Mouse (Mus musculus) adrenal gland, postnatal 10 days (tissue): Measurements from ENCODE around the gene Sytl2. TPM values are rescaled to one million over a fixed set of nuclear protein-coding genes. Genes with fewer than 3 reads are reported as not detected.

Experiments used
- total RNA-seq, 2 experiments: library from RNA; stranded (reverse); gene quantifications; 2 replicates each; pipeline ENCODE4 v1.2.3; 2021

The Sytl2 gene
- total RNA-seq, 2 experiments from 2014 or later, result 7.3 to 13.7 TPM

Other genes starting within 250 kb of the Sytl2 start
- gene Picalm, start 172.0 kb upstream of the Sytl2 start, total RNA-seq, result 100 to 1,000 TPM; 207 to 219 TPM
- gene Ccdc83, start 36.5 kb upstream of the Sytl2 start, total RNA-seq, result not detected
- gene Ccdc89, start 124.3 kb downstream of the Sytl2 start, total RNA-seq, result under 1 TPM; 0.24 to 0.48 TPM
- 10 to 100 TPM; 52.5 to 66.9 TPM for gene Crebzf, start 140.5 kb downstream of the Sytl2 start, total RNA-seq
- 10 to 100 TPM; 68.0 to 75.9 TPM for gene Tmem126a, start 155.0 kb downstream of the Sytl2 start, total RNA-seq
- 10 to 100 TPM; 15.9 to 22.6 TPM for gene Tmem126b, start 173.7 kb downstream of the Sytl2 start, total RNA-seq
- gene Dlg2, start 174.4 kb downstream of the Sytl2 start, total RNA-seq, result 10 to 100 TPM; 40.3 to 65.7 TPM